Mouse (Mus musculus) adrenal gland, adult 18-20 months (tissue): ENCODE measurements around the gene Slc25a38. TPM values are rescaled to one million over a fixed set of nuclear protein-coding genes. Genes with fewer than 3 reads are reported as not detected.

Experiments used
- DNase-seq, 2 experiments: peaks; one replicate each; pipeline ENCODE4 v3.0.0; 2021 to 2022; ENCODE audit warnings: low spot score in 2 of 2
- long read RNA-seq, 2 experiments: library from polyadenylated mRNA; stranded (forward); transcript quantifications; one replicate each; pipeline ENCODE4 v2.0.0; 2021
- total RNA-seq, 2 experiments: library from RNA; stranded (reverse); gene quantifications; 1 replicate in 1 of 2; 2 replicates in 1 of 2; pipeline ENCODE4 v1.2.3; 2021

Gene Slc25a38
- 10 to 100 TPM; 27.3 to 30.0 TPM for total RNA-seq
- long read RNA-seq, experiment 1, transcript Slc25a38-201 (7 exons, 1,791 nt): major isoform, 16 of 29 reads
- long read RNA-seq, experiment 1, partial matches to known transcripts: 0 of 29 reads
- long read RNA-seq, experiment 1, other reads (novel, unspliced or antisense): 12 of 29 reads
- long read RNA-seq, experiment 2, transcript Slc25a38-201 (7 exons, 1,791 nt): major isoform, 39 of 56 reads
- long read RNA-seq, experiment 2, partial matches to known transcripts: 5 of 56 reads
- long read RNA-seq, experiment 2, other reads (novel, unspliced or antisense): 12 of 56 reads

GRCm38 (mm10) chr9:120110211-120111018 is at the start of gene Slc25a38:
TSS of gene Slc25a38 (plus strand) at chr9:120110374.
- DNase-seq: peak; percentile 90

GRCm38 (mm10) chr9:120064317-120064716 is 45.9 kb upstream of the Slc25a38 start:
- DNase-seq: no peak

GRCm38 (mm10) chr9:120067609-120068008 is 42.6 kb upstream of the Slc25a38 start:
- DNase-seq: no peak

- DNase-seq: no peak
These were observed 42.1 kb upstream of the Slc25a38 start for GRCm38 (mm10) chr9:120068047-120068446.

- DNase-seq: no peak
These were observed 40.4 kb upstream of the Slc25a38 start, which contains the start of gene Cx3cr1 for GRCm38 (mm10) chr9:120069779-120070178. TSS of gene Cx3cr1 (minus strand) at chr9:120069879.

GRCm38 (mm10) chr9:120071251-120071650 is 38.9 kb upstream of the Slc25a38 start:
- DNase-seq: no peak

GRCm38 (mm10) chr9:120073169-120073568 is 37.0 kb upstream of the Slc25a38 start:
- DNase-seq: peak; percentile 84 to 85

- DNase-seq: no peak
These were observed 35.7 kb upstream of the Slc25a38 start for GRCm38 (mm10) chr9:120074516-120074915.

- no peak for DNase-seq
These were observed 31.9 kb upstream of the Slc25a38 start for GRCm38 (mm10) chr9:120078241-120078640.

- no peak for DNase-seq
These were observed 30.3 kb upstream of the Slc25a38 start for GRCm38 (mm10) chr9:120079901-120080300.

GRCm38 (mm10) chr9:120080546-120081108 is 29.5 kb upstream of the Slc25a38 start:
- DNase-seq: no peak

GRCm38 (mm10) chr9:120081247-120081646 is 28.9 kb upstream of the Slc25a38 start:
- no peak for DNase-seq

- no peak for DNase-seq
These were observed 28.2 kb upstream of the Slc25a38 start for GRCm38 (mm10) chr9:120081967-120082366.

- DNase-seq: no peak
These were observed 27.5 kb upstream of the Slc25a38 start for GRCm38 (mm10) chr9:120082691-120083090.

GRCm38 (mm10) chr9:120083158-120083894 is 26.8 kb upstream of the Slc25a38 start:
- DNase-seq: no peak

GRCm38 (mm10) chr9:120084406-120084805 is 25.8 kb upstream of the Slc25a38 start:
- DNase-seq: no peak

GRCm38 (mm10) chr9:120089125-120089524 is 21.0 kb upstream of the Slc25a38 start:
- no peak for DNase-seq

- no peak for DNase-seq
These were observed 19.1 kb upstream of the Slc25a38 start for GRCm38 (mm10) chr9:120091086-120091485.

- no peak for DNase-seq
These were observed 18.4 kb upstream of the Slc25a38 start, which contains the start of gene Ccr8 for GRCm38 (mm10) chr9:120091696-120092238. TSS of gene Ccr8 (plus strand) at chr9:120092114.

GRCm38 (mm10) chr9:120093701-120094100 is 16.5 kb upstream of the Slc25a38 start:
- DNase-seq: no peak

- no peak for DNase-seq
These were observed 14.3 kb upstream of the Slc25a38 start for GRCm38 (mm10) chr9:120095886-120096285.
